Mouse (Mus musculus) thymus, adult 2 months (tissue): ENCODE measurements around the gene Ntm.

Experiments used
- CTCF ChIP-seq: fragments of 200-500 bp; IDR thresholded peaks from 2 replicates; pipeline ENCODE4 v1.5.1; 2012; ENCODE audit warnings: mild to moderate bottlenecking, control low read depth, low read length, moderate library complexity, borderline replicate concordance; ENCODE audit not compliant: control insufficient read depth, poor library complexity, insufficient read depth; ENCODE audit errors: extremely low read depth
- POLR2A ChIP-seq: fragments of 200-500 bp; IDR thresholded peaks from 2 replicates; pipeline ENCODE4 v1.6.1; 2012; ENCODE audit warnings: mild to moderate bottlenecking, low read length, control low read depth, moderate library complexity; ENCODE audit not compliant: control insufficient read depth, poor library complexity, insufficient read depth; ENCODE audit errors: extremely low read depth

GRCm38 (mm10) chr9:29771870-29772269 lies 191.1 kb downstream of the Ntm start:
- TF ChIP-seq CTCF (no peak), POLR2A (no peak)
